Mouse (Mus musculus) myocyte (in vitro differentiated cells): ENCODE results near the gene Cep164.

ENCODE experiments used
- MYOD1 ChIP-seq, 3 experiments: IDR thresholded peaks; one replicate each; pipeline ENCODE4 v1.6.1; 2011; ENCODE audit warnings: control low read depth in 2 of 3, low read depth in 2 of 3, mild to moderate bottlenecking in 2 of 3, moderate library complexity in 1 of 3; ENCODE audit not compliant: insufficient read length in 2 of 3, control insufficient read depth in 1 of 3
- POLR2A ChIP-seq: IDR thresholded peaks from one replicate; pipeline ENCODE4 v1.6.1; 2011; ENCODE audit warnings: low read depth, mild to moderate bottlenecking, control low read depth, moderate library complexity; ENCODE audit not compliant: insufficient read length
- SRF ChIP-seq: IDR thresholded peaks from one replicate; pipeline ENCODE4 v1.6.1; 2011; ENCODE audit warnings: low read depth; ENCODE audit not compliant: control insufficient read depth, insufficient read length
- USF1 ChIP-seq: IDR thresholded peaks from one replicate; pipeline ENCODE4 v1.6.1; 2011; ENCODE audit warnings: low read depth, mild to moderate bottlenecking, control low read depth, moderate library complexity

GRCm38 (mm10) chr9:45807761-45808160 lies 20.7 kb downstream of the Cep164 start:
- TF ChIP-seq MYOD1 (IDR thresholded peaks at IDR 0.05; ENCODE audit: control insufficient read depth in 1 of 3, insufficient read length in 2 of 3, low read depth in 2 of 3) = no peak
- no peak for TF ChIP-seq POLR2A
- no peak for TF ChIP-seq SRF
- no peak for TF ChIP-seq USF1
